Mouse (Mus musculus): ENCODE measurements at regions not wholly inside any gene's neighbourhood (a gene's known extent, or its start where the extent isn't known, plus 50 kb on each side); places are given as distances from the start of the nearest gene placed in this dataset.

- TF ChIP-seq POLR2A (IDR thresholded peaks at IDR 0.05; ENCODE audit: extremely low read depth, insufficient read depth, low read length), result no peak
- TF ChIP-seq CTCF (IDR thresholded peaks at IDR 0.05; ENCODE audit: extremely low read depth, insufficient read depth, low read length), result no peak
Measured at GRCm38 (mm10) chr9:5498306-5498705, 153.1 kb downstream of the Casp12 start.

Data from cortical plate, adult 2 months (tissue).